Mouse (Mus musculus) embryo, embryonic 11 days (tissue): ENCODE data around the gene Cadps2.

ENCODE experiments used
- DNase-seq: peaks from one replicate; pipeline ENCODE4 v3.0.0-alpha.2; 2015

The Cadps2 gene

DNA sequence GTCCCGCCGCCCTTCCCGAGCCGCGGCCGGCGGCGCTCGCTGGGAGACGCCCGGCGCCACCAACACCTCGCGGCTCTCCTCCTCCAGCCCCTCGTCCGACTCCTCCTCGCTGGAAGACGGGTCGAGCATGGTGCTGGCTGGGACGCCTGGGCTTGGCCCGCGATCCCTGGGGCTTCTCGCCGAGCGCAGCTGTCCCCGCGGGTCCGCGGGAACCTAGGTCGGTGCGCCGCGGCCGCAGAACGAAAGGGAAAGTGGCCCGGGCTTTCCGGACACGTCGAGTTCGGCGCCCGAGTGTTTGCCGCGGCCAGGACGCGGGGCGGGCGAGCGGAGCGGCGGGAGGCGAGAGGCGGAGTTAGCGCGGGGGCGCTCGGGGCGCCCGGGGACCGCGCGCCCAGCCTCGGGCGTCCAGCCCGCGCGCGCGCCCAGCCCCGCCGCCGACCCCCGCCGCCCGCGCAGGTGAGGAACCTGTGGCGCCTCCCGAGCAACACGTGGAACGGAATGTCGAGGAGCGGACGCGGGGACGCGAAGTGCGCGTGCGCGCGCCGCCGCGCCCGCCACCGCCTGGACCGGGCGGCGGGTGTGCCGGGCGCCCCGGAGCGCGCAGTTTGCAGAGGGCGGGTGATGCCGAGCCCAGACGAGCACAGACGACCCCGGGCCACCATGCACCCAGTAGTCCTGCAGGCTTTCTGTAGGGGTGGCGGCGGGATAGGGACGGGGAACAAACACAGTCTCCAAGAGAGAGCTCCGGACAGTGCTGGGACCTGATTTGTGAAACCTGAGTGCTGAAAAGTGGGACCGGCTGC, at the start of gene Cadps2:
Cadps2 (minus strand) TSS at position 413 of the 803 bp plus-strand sequence.
- peak; percentile 70 for DNase-seq

DNA sequence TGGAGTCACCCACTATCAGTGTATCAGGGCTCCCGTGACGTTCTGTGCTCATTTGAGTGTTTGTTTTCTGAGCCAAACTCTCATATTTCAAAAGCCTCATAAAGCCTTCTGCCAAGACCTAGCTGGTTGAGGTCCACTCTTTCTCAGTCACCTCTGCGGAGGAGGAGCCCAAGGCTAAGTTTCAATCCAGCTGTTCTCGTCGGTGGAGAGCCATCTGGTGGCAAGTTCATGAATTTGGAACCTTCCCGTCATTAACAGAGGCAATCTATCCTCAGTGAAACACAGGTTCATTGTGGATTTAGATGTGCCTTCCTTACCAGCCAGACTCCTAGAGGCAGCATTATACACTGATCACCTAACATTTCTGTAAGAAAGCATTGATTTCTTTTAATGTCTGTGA, 47.2 kb upstream of the Cadps2 start:
- DNase-seq = peak; percentile 66

DNA sequence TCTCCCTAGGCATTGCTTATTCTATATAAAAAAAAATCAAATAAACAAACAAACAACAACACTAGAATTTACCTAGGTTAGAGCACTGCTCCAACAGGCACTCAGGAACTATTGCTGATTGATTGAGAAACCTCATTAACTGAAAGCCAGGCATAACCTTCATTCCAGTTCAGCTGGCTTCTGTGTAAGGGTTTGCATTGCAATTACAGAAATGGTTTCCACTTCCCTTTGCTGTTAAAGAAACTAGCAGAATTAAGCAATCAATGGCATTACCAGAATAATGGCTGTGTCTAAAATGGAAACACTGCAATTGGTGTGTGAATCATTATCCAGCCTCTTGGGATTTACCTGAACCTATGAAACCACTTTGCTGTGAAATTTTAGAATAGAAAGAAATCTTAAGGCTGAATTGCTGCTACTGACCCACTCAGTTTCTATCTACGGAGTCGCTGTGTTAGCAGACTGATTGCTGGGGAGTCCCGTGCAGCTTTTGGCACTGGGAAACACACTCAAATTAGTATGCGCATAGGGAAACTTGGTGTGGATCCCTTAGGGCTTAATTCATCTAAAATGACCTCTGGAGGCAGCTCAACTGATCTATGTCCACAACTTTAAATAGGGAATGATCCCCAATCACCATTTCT, 37.7 kb upstream of the Cadps2 start:
- no peak for DNase-seq

DNA sequence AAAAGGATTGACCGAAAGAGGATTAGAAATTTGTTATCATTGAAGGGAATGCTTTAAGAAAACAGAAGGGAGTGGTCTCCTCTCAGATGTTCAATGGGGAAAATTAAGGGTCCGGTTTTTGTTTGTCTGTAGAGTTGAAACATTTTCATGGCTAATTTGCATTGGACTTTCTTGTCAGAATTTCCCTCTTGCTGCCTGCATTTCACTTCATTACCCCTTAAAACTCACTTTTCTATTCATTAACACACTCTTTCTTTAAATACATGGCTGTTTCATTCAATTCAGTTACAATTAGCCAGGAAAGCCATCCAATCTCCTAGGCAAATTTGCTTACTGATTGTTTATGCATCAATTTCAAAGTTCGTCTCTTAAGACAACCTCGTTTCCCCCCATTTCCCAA, 37.1 kb upstream of the Cadps2 start:
- DNase-seq = no peak

DNA sequence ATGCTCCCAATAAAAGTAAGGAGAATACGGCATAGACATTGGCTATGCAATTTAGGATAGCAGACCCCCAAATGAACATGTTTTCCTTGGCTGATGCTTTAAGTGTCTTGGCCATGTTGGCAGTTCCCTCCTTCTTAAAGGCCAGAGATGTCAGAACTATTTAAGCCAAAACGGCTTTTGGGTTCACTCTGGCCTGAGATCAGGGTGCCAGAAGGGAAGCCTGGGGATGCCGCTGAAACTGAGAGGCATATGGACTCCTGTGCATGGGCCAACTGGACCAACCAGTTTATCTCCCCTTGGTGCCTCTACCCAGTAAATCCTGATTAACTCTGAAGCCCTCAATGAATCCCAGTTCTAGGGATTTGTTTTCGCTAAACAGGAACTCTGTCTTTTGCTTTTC, 34.6 kb upstream of the Cadps2 start:
- no peak for DNase-seq

DNA sequence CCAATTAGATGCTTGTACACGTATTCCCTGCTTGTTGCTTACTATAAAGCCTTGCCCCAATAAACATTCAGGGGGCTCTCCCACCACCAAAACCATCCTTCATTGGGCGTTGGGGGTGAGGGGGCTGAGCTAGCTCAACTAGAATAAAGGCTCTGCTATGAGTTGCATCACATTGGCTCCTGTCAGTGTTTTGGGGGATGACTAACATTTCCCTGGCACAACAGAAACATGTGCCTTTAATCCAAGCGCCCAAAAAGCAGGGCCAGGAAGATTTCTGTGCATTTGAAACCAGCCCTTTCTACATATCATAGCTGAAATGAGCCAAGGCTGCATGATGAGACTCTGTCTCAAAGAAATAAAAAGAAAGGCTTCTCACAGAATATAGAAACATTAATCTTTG, 34.0 kb upstream of the Cadps2 start:
- no peak for DNase-seq

DNA sequence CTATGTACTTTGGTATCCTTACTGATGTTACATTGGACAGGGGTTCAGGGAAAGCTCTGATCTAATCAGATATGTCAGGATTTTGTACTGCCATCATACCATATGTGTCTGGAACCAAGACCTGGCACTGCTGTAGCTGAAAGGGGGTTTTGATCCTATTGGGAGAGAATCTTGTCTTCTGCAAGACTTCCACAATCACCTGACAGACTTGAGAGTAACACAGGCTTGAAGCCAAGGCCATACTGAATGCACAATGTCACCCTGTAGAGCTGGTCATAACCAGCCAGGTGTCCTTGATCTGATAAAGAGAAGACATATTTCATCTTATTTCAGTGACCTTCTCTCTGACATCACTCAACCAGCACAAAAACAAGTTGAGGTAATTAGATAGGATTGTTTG, 30.8 kb upstream of the Cadps2 start:
- DNase-seq = no peak

DNA sequence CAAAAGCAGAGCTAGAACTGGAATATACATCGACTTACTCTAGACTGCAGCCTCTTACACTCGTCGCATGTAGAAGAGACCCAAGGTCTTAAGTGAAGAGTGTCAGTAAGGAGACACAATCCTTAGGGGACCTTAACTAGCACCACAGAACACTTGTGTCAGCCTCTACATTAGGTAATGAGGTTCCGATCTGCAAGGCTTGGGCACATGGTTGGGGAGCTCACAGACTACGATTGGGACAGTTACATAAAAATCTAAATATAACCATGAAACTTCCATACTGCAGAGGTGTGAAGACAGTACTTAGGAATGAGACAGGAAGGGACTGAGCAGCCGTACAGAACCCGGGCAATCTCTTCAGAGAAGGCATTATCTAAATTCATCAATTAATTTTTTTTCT, 27.1 kb upstream of the Cadps2 start:
- DNase-seq = no peak

DNA sequence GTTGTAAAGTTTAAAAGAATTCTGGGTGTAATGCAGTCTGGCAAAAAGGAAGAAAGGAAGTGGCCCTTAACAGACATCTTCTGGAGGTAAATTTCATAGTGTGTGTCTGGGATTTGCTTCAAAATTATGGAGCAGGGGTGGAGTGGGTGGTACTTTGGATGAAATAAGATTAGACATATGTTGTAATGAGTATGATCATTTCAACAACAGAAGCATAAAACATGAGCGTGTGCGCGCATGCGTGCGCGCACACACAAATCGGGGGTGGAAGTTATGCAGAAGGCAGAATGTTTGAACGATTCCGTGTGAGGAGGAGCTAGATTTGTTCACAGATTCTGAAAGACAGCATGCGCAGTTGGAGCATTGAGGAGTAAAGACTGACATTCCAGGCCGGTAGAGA, 14.2 kb upstream of the Cadps2 start:
- DNase-seq = no peak

DNA sequence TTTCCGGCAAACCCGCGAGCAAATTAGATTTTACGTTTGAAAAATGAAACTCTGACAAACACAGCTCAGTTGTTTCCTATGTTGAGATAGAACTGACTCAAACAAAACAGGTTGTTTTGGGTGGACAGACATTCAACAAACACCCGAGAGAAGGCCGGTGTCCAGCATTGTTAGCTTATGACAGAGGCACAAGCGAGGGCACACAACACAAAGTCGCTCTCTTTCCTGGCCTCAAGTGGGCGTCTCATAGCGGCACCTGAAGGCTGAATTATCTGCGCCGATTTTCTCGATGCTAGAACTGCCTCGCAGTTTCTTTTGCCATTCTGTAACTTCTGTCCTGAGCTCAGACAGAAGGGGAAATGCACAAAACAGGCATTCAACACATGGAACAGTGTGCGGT, 780 bp upstream of the Cadps2 start:
- peak; percentile 65 for DNase-seq

DNA sequence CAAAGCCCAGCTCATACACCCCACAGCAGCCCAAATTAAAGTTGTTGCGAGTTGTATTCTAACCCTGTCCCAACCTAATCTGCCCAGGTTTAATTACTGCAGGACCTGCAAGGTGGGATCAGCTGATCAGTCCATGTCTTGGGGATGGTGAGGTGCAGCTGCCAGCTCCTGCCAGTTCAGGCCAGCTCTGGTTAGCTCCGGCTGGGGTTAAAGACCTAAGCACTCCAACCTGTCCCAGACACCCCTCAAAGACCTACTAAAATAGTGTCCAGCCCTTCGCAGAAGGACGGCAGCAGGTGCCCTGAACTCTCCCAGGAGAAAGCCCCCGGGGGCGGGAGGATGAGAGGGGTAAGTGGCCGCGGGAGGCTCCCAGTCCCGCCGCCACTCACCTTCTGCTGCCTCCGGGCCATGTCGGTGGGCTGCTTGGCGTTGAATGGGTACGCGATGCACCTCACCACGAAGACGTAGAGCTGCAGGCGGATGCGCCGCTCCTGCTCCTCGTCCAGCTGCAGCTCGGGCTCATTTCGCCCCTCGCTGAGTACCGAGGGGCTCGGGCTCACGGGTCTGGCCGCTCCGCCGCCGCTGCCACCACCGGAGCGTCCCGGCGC, 716 bp downstream of the Cadps2 start:
- no peak for DNase-seq

DNA sequence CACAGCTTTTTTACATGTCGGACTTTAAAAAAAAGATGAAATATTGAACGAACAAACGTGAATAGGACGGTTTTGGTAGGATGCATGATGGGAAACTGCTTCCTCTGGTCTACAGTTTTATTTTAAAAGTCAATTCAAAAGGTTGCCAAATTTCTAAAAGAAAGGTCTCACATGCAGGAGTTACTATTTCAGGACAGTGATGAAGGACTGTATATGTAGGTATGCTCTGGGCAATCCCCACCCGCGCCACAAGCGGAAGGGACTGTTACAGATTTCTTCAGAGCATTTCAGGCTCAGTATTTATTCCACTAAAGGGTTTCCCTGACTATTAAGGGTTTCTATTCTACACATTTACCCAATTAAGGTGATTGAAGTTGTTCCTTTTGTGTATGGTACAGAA, 1.6 kb downstream of the Cadps2 start:
- no peak for DNase-seq

DNA sequence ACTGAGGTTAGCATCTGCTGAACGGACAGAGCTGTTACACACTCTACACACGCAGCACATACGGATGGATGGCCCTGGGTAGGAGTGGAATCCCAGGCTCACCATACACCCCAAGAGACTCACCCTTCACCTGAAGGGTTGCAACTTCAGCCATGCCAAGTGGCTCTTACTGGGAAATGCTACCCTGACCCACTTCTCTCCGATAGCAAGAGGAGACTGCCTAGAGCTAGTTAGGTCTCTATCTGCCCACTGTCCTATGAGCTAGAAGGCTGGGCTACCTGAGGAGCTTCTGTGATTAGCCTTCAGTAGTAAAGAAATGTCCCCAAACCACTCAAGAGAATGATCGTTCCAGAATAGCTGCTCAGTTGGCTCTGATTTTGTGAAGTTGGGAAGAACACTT, 2.1 kb downstream of the Cadps2 start:
- DNase-seq = no peak

DNA sequence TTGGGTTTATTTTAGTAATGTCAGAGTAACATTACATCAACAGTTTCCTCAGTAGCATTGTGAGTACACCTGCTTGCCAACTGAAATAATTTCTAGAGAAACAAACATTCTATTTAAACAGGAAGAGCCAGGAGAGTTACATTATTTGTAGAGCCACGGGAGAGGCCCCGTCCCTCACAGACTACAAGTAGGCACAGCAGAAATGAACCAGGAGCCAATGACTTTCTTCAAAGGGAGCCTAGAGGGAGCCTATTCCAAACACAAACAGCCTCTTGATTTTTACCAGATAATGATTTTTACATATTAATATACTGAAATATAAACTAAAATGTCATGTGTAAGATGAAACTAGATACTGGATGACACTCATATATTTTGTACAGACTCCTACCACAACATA, 2.5 kb downstream of the Cadps2 start:
- no peak for DNase-seq

DNA sequence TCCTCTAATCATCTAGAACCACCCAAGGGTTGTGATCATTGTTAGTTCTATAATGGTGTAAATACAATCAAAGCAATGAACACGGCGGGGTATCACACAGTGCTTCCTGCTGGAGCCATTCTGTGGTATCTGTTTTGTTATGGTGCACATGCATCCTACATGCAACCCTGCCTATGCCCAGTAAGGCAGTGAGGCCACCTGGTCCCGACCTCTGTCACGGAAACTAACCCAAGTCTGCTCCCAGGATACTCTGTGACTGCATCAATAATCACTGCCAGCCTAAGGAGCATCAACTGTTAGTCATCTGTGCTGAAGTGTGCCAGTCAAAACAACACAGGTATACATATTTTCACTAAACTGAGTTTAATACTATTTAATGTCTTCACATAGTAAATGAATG, 3.7 kb downstream of the Cadps2 start:
- no peak for DNase-seq

DNA sequence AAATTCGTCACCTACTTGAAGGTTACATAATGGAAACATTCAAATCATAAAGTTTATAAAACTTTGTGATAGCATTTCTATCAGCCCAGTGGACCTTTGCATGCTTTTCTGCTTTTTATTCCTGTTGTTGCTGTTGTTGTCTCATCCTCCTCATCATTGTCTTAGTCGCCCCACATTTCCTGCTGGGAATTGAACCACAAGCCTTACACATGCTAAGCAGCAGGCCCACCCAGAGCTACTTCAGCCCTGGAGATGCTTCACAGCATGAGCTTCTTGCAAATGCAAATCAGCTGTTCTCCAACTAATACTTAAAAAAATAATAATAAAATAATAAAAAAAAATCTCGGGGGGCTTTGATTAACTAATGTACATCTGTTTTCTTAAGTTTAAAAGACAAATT, 8.5 kb downstream of the Cadps2 start:
- no peak for DNase-seq

DNA sequence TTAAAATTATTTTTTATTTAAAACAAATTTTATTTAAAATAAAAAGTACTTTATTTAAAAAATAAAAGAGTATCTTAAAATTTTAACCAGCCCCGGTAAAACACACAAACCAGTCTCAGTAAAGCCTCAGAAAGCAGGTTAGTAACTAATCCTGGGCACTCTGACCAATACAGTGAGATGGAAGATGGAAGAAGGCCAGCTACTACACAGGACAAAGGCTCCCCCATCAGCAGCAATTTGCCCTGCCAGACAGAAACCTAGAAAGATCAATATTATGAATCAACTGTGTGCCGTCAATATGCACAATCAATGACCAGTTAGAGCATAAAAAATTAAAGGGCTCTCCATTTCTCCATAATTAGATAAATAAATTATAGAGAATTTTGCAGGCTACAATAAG, 9.9 kb downstream of the Cadps2 start:
- DNase-seq = no peak

DNA sequence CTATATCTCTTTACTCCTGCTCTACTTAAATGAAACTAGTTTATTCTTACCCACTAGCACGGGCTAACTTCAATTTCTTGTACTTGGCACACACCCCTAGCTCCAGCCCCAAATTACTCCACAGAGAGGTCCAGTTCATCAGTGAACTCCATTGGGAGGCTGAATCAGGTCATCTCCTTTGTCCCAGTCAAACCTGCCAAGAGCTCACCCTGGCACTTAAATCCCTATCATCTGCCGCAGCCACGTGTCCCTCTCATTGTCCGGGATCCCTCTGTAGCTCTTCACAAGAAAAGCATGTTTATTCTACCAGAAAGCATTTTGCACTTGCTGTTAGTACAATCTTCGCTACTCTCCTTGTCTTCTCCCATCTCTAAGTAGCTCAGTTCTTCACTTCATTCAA, 17.4 kb downstream of the Cadps2 start:
- no peak for DNase-seq

DNA sequence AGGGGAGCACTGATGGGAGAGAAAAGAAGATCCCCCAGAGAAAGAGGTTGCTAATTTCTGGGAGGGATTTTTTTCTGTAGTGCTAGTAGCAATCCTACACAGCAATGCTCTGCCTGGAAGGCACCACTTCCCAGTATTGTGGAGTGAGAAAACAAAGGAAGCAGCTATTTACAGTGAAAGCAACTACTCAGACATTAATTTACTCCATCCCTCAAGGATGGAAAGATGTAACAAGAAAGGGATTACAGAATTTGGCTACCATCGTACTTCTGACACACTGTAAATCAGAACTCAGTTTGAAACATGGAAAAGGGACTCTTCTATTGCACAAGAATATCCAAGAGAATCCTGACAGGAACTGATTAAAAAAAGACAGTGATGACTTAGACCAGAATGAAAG, 29.1 kb downstream of the Cadps2 start:
- DNase-seq = no peak

DNA sequence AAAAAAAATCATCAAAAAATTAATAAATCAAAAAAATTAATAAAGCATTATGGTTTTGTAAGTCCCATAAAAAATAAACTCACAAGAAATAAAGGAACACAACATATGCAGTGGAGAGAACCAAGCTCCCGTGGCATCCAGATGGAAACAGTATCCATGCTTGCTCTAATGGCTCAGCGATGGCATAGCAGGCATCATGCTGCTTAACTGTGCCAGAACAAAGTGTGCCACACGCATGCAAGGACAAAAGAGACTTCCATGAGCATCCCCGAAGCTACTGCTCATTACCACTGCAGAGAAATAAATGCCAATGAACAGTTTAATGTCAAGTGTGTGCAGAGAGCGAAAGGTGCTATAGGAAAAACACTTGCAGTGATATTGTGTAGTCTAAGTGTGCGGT, 29.9 kb downstream of the Cadps2 start:
- no peak for DNase-seq

DNA sequence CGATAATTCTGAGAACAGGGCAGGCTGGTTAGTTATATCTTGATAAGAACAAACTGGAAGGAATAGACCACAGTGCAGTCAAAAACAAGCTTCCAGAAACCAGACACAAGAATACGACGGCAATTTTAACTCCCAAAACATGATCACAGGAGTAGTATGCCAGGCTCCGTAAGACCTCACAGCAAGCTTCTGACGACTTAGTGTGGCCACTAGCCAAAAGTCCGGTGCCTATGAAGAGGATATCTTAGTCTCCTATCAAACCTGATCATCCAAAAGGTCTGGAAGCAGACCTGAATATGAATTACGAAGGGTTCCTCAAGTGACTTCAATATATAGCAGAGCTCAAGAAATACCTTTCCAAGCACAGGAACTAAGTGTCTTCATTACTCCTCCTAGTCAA, 33.9 kb downstream of the Cadps2 start:
- no peak for DNase-seq

DNA sequence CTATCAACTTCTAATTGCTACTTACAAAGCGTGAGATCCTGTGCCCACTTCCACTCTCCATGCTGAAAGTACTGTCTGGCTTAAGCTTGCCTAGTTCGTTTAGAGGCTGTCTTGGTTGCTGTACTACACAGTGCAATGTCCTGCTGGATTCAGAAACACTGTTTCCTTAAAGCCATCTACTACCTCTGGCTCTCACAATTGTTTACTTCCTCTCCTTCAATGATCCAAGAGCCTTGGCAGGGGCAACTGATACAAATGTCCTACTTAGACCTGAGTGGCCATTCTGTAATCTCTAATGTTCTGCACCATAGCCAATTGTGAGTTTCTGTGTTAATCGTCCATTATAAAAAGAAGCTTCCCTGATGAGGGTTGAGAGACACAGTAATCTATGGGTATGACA, 47.4 kb downstream of the Cadps2 start:
- no peak for DNase-seq

DNA sequence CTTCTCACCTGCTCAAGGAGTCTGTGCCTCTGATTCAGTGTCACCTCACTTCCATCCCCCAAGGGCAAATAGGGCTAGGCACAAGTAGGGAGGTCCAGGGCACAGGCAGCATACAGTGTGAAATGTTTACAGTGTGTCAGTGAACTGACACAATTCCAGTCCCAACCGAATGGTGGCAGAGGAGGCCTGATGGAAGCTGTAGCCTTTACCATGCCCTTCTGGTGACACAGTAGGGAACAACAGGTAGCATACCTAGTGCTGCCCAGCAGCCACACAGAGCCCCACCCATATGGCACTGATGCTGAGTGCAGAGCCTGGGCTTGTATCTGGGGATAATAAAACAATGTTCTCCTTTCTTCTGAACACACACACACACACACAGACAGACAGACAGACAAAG, 61.6 kb downstream of the Cadps2 start:
- DNase-seq = no peak

DNA sequence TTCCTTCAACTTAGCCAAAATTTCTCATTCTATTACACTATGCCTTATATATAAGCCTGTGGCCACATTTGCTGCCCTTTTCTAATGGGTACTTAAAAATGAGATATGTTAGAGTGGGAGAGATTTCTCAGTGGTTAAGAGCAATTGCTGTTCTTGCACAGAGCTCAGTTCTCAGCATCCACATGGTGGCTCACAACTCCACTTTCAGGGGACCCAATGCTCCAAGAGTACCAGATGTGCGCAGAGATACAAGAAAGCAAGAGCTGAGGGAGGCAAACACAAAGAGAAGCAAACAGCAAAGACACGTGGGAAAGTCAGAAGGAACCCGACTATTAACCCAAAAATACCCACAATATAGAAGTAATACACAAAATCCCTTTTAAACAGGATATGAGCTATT, 77.0 kb downstream of the Cadps2 start:
- no peak for DNase-seq

DNA sequence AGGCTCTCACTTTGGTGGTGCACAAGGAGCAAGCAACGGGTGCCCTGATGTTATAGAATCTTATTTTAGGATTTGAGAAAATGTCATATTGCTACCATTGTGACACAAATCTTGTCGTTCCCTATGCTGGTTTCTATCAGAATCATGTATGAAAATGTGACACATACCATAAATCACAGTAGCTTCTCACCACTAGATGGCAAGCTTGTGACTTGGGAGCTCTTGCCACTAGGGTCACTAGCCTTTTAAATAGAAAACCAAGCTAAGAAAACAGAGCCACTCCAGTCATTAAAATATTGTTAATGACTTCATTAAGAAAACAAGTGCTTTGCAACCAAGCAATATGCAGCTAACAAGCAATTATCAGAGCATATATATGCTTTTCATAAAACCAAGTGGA, 81.0 kb downstream of the Cadps2 start:
- DNase-seq = peak; percentile 47
